Mouse (Mus musculus) regulatory T cell (primary cell): ENCODE measurements at regions not wholly inside any gene's neighbourhood (a gene's known extent, or its start where the extent isn't known, plus 50 kb on each side); places are given as distances from the start of the nearest gene placed in this dataset.

Experiments used
- in situ Hi-C: fragments of 300-600 bp; cut with MboI, MseI; formaldehyde crosslinking; loops from one replicate; pipeline ENCODE4 v1.15.1; 2025; ENCODE audit warnings: high pct_unique_total_duplicates

DNA sequence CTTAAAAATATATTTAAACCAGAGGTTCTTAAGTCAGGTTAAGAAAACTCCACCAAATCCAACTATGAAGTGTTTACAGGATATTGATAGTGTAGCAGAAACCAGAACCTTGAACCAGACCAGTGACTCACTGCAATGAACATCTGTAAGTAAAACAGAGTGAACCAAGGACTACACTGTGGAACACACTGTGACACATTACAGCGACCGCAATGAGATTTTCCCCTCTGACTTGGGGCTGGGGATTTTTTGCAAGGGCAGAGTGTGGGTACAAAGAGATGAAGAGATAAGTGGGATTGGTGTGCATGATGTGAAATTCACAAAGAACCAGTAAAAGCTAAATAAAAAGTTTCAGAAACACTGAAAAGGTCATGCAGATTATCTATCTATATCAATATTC lies 73.0 kb upstream of the Nrn1 start:
- in situ Hi-C loops: loop anchor here (5.0 to 10.0 kb wide), 3 partner anchors 73 to 199 kb away; partner anchors contain the start of gene Nrn1

DNA sequence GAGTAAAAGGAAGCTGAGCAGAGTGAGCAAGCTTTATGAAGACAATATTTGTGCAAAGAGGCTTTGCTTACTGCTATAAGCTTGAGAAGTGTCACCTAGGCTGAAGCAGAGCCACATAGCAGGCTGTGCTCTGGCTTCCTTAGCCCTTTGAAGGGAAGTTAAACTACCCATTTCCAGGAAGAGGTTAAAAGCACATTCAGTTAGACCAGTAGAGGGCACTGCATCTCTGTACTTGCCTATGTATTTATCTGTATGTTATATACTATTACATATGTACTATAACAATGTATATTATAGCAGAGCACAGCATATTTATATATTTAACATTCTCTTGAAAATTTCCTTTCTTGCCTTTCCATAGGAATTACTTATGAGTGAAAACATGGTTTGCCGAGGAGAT lies 54.4 kb upstream of the Nrn1 start:
- in situ Hi-C loops: loop anchor here (5.0 kb wide), 1 partner anchor 523 kb away; no protein-coding TSS in a partner anchor
